Mouse (Mus musculus) cerebellum, adult 2 months (tissue): ENCODE data around the gene Vmn1r138. TPM values are rescaled to one million over a fixed set of nuclear protein-coding genes. Genes with fewer than 3 reads are reported as not detected.
"Not testable (repeated sequence)": the region's sequence is repeated elsewhere in the genome, so short reads cannot be mapped to it uniquely, and the experiment has no call there.

ENCODE experiments used
- DNase-seq, 2 experiments: peaks; one replicate each; pipeline ENCODE4 v3.0.0; 2021
- H3K27ac ChIP-seq: fragments of 200-500 bp; 2 replicates; pipeline ENCODE4 v1.5.1; 2012; ENCODE audit warnings: low read length, control low read depth, inconsistent platforms; ENCODE audit not compliant: insufficient read depth
- H3K27me3 ChIP-seq: fragments of 200-500 bp; 2 replicates; pipeline ENCODE4 v1.6.1; 2012; ENCODE audit warnings: inconsistent platforms, mild to moderate bottlenecking, low read length, moderate library complexity; ENCODE audit not compliant: control insufficient read depth, insufficient read depth
- H3K4me1 ChIP-seq: fragments of 200-500 bp; 2 replicates; pipeline ENCODE4 v1.6.1; 2011; ENCODE audit warnings: low read length; ENCODE audit not compliant: control insufficient read depth, insufficient read depth
- H3K4me3 ChIP-seq: fragments of 200-500 bp; replicated peaks from 2 replicates; pipeline ENCODE3; 2011; ENCODE audit warnings: mild to moderate bottlenecking, low read depth, low read length, control low read depth; ENCODE audit not compliant: insufficient read depth
- WGBS: fragments of 180-500 bp; shearing (Covaris S2); methylation state at CpG from one replicate; pipeline ENCODE4 v1.1.7; 2018; 5-methylcytosine and 5-hydroxymethylcytosine counted together
- polyA plus RNA-seq: library from polyadenylated mRNA; depleted of rRNA; stranded (reverse); fragments of >200 nt; gene quantifications from 2 replicates; pipeline ENCODE4 v1.2.3, GENCODE M21; 2012; rRNA removed

Vmn1r138 gene
- not detected in 2 replicates for polyA plus RNA-seq

- DNase-seq, H3K27me3 ChIP-seq, H3K4me3 ChIP-seq, H3K4me1 ChIP-seq, H3K27ac ChIP-seq: not testable (repeated sequence)
- no CpG with 5 or more reads among the region's 2 CpGs for WGBS
Observed at GRCm38 (mm10) chr7:22028797-22029196, at the start of gene Vmn1r138. TSS of gene Vmn1r138 (minus strand) at chr7:22028897.

GRCm38 (mm10) chr7:22068757-22069156, 40.1 kb upstream of the Vmn1r138 start, which contains the start of gene Vmn1r139:
TSS of gene Vmn1r139 (plus strand) at chr7:22069057.
- H3K4me1 ChIP-seq, H3K27ac ChIP-seq, H3K4me3 ChIP-seq, H3K27me3 ChIP-seq, DNase-seq: not testable (repeated sequence)
- WGBS: no CpG with 5 or more reads among the region's 7 CpGs

DNA sequence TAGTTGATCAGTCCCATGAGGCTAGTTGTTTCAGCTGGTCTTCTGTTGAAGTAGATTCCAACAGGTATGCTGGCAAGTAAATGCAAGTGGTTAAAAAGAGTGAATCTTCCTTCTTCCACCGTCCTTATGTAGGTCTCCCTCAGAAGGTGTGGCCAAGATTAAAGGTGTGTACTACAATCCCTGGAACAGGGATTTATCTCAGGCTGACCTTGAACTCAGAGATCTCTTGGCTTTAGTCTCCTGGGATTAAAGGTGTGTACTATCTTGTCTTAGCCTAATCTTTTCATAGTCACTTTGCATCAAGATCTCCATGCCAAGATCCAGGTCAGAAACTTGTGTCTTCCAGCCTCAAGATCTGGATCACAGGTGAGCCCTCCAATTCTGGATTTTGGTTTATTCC, 27.5 kb upstream of the Vmn1r138 start, which contains the start of gene Gm6176:
Gene Gm6176 (minus strand): TSS at position 101 of the 400 bp plus-strand sequence.
- no CpG with 5 or more reads among the region's 1 CpGs for WGBS
- H3K4me3 ChIP-seq, DNase-seq, H3K4me1 ChIP-seq, H3K27me3 ChIP-seq, H3K27ac ChIP-seq: not testable (repeated sequence)

DNA sequence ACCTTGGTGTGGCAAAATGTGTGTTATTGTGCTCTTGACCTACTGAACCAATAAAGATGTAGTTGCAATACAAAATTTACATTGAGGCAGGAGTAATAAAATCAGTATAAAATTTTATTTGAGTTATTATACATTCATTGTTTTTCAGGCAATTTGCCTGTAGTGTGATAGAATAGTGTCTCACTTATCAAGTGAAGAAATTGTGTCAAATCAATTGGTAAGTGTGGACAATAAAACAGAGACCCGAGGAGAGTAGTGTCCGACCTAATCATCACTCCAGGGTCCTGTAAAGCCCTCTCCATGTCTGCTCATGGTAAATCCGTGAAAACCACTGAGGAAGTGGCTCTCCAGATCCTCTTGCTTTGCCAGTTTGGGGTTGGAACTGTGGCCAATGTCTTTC, 34.4 kb downstream of the Vmn1r138 start, which contains the start of gene Vmn1r137:
Gene Vmn1r137 (plus strand): TSS at position 301 of the 400 bp plus-strand sequence.
- not testable (repeated sequence) for H3K27ac ChIP-seq, H3K4me1 ChIP-seq, H3K27me3 ChIP-seq, H3K4me3 ChIP-seq, DNase-seq
- WGBS: no CpG with 5 or more reads among the region's 3 CpGs

Other genes with a start within 250 kb of the Vmn1r138 start
- gene Gm4177, start 232.2 kb downstream of the Vmn1r138 start, polyA plus RNA-seq: not detected in 2 replicates
- gene Vmn1r135, start 196.5 kb downstream of the Vmn1r138 start, polyA plus RNA-seq: not detected in 2 replicates
- not detected in 2 replicates for gene Gm5725, start 184.6 kb downstream of the Vmn1r138 start, polyA plus RNA-seq
- gene Gm5891, start 107.6 kb downstream of the Vmn1r138 start, polyA plus RNA-seq: not detected in 2 replicates
- gene Vmn1r137, start 34.3 kb downstream of the Vmn1r138 start, polyA plus RNA-seq: not detected in 2 replicates
- gene Gm6176, start 27.4 kb upstream of the Vmn1r138 start, polyA plus RNA-seq: not detected in 2 replicates
- gene Vmn1r139, start 40.2 kb upstream of the Vmn1r138 start, polyA plus RNA-seq: not detected in 2 replicates
- not detected in 2 replicates for gene Gm16451, start 89.3 kb upstream of the Vmn1r138 start, polyA plus RNA-seq
- gene Gm10666, start 105.8 kb upstream of the Vmn1r138 start, polyA plus RNA-seq: not detected in 2 replicates
- gene Vmn1r142, start 135.1 kb upstream of the Vmn1r138 start, polyA plus RNA-seq: not detected in 2 replicates
- not detected in 2 replicates for gene Vmn1r143, start 160.5 kb upstream of the Vmn1r138 start, polyA plus RNA-seq
- not detected in 2 replicates for gene Gm8653, start 172.4 kb upstream of the Vmn1r138 start, polyA plus RNA-seq
- not detected in 2 replicates for gene Gm8453, start 200.6 kb upstream of the Vmn1r138 start, polyA plus RNA-seq